Mouse (Mus musculus): ENCODE results near the gene Nit1. TPM values are rescaled to one million over a fixed set of nuclear protein-coding genes. Genes with fewer than 3 reads are reported as not detected.
A peak's percentile ranks its signal among the peaks of the same experiment; 100 is the strongest.
"Not testable (repeated sequence)": the region's sequence is repeated elsewhere in the genome, so short reads cannot be mapped to it uniquely, and the experiment has no call there.

The Nit1 gene
- polyA plus RNA-seq, 1 experiment: not detected

GRCm38 (mm10) chr1:171342262-171343207 is 2.9 kb downstream of the Nit1 start:
- no peak for TF ChIP-seq POLR2A (IDR thresholded peaks at IDR 0.05; ENCODE audit: insufficient read depth, low read depth, low read length)
- TF ChIP-seq CTCF (IDR thresholded peaks at IDR 0.05; ENCODE audit: insufficient read depth, low read depth, low read length): no peak
- peaks cover 7% of the 10 kb centered on the region for H3K4me1 ChIP-seq (ENCODE audit: control insufficient read depth, insufficient read depth, low read length)
- WGBS: 92% methylated on average over 16 of the region's 16 CpGs

DNA sequence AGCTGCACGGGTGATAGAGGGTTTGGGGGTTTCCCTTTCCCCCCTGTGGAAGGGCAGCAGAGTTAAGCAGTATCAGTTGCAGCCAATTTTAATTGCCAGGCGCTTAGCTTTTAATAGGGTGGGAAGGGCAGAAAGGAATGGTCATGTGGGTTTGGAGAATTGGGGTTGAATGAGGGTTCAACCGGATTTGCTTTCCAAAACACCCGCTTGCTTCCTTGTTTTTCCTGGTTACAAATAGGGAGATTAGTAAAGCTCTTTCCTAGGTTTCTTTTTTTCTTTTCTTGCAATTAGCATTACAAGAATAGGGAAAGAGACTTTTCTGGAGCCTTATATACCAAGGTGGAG is 15.3 kb downstream of the Nit1 start:
- Histone ChIP-seq H3K4me1 (ENCODE audit: control insufficient read depth, insufficient read depth, low read length) (peaks cover 5% of the 10 kb centered on the region; the same call in 1 of the 2 replicates), H3K4me3 (ENCODE audit: insufficient read depth, low read depth, low read length) (peak overlapping the region; percentile 61), H3K27ac (ENCODE audit: insufficient read depth, low read depth, low read length) (0 out of 2 replicates have a peak overlapping the region, but pooled peaks have one; percentile 45)
- no peak for TF ChIP-seq POLR2A (IDR thresholded peaks at IDR 0.05; ENCODE audit: insufficient read depth, low read depth, low read length)
- TF ChIP-seq CTCF (IDR thresholded peaks at IDR 0.05; ENCODE audit: insufficient read depth, low read depth, low read length): no peak
- WGBS: 2% methylated on average over 4 of the region's 4 CpGs

More at GRCm38 (mm10) chr1:171342262-171343207, 2.9 kb downstream of the Nit1 start:
- Histone ChIP-seq H3K27ac (ENCODE audit: insufficient read depth, low read depth, low read length) (no peak overlapping the region), H3K4me3 (ENCODE audit: insufficient read depth, low read depth, low read length) (no peak overlapping the region)

DNA sequence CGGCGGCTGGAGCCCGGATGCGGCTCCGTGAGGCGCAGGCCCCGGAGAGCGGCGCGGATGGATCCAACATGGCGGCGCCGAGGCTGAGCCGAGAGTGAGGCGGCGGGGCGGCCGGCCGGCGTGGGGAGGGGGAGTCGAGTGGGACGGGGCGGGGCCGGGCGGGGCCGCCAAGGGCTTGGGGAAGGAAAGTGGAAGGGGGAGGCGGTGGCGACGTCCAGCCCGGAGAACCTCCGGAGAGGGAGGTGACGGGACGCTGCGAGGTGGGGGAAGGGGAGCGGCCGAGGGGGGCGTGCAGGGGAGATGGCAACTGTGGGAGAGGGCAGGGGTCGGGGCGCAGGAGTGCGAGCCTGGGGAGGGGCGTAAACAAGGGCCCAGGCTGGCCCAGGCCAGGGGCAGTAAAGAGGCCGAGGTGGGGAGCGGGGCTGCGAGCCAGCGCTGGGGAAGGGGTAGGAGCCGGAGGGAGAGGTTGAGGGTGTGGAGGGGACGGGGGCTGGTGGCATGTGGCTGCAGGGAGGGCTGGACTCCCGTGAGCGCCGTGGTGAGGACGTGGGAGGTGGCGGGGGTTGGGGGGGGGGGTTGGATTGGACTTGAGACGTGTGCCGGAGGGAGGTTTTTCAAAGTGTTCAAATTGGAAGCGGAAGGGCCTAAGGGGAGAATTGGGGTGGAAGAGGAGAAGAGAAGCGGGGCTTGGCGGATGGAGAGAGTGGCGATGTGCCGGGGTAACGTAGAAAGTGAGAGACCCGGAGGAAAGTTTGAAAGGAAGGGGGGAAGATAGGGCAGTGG is 15.8 kb downstream of the Nit1 start:
- Histone ChIP-seq H3K4me3 (ENCODE audit: insufficient read depth, low read depth, low read length) (peak overlapping the region; percentile 61), H3K27ac (ENCODE audit: insufficient read depth, low read depth, low read length) (peak overlapping the region; percentile 45; the same call in 1 of the 2 replicates), H3K4me1 (ENCODE audit: control insufficient read depth, insufficient read depth, low read length) (peaks cover 5% of the 10 kb centered on the region; the same call in 1 of the 2 replicates)
- TF ChIP-seq POLR2A (IDR thresholded peaks at IDR 0.05; ENCODE audit: insufficient read depth, low read depth, low read length) (0 out of 2 replicates have a peak, but pooled peaks have one; percentile 4), CTCF (IDR thresholded peaks at IDR 0.05; ENCODE audit: insufficient read depth, low read depth, low read length) (no peak)
- under 1% methylated on average over 59 of the region's 61 CpGs for WGBS

GRCm38 (mm10) chr1:171328839-171329432 is 16.5 kb downstream of the Nit1 start, which contains the start of gene Dedd:
Dedd (plus strand) TSS chr1:171329145.
- 0 out of 2 replicates have a peak, but pooled peaks have one; percentile 16 for TF ChIP-seq POLR2A (IDR thresholded peaks at IDR 0.05; ENCODE audit: insufficient read depth, low read depth, low read length)
- no peak for TF ChIP-seq CTCF (IDR thresholded peaks at IDR 0.05; ENCODE audit: insufficient read depth, low read depth, low read length)
- Histone ChIP-seq H3K27ac (ENCODE audit: insufficient read depth, low read depth, low read length) (peak within 1 kb of the TSS; percentile 89), H3K4me1 (ENCODE audit: control insufficient read depth, insufficient read depth, low read length) (peaks cover 4% of the 10 kb centered on the region; the same call in 1 of the 2 replicates), H3K4me3 (ENCODE audit: insufficient read depth, low read depth, low read length) (peak within 1 kb of the TSS; percentile 61)
- WGBS: under 1% methylated on average over 48 of the region's 48 CpGs

DNA sequence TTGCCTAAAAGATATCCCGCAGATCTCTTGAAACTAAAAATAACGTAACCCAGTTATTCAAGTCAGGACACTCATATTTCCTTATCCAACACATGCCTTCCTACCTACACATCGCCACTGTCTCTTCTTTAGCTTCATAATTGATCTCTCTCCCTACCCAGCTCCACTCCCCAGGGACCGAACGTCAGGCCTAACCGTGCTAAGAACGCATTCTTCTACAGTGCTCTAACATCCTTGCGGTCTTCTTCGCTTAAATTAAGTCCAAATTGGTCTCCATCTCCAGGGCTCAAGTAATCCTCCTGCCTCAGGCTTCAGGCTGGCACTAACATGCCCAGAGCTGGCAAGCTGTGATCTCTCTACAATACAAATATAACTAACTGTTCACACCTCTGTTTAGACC is 17.2 kb downstream of the Nit1 start:
- peak overlapping the region; percentile 61 for H3K4me3 ChIP-seq (ENCODE audit: insufficient read depth, low read depth, low read length)
- TF ChIP-seq CTCF (IDR thresholded peaks at IDR 0.05; ENCODE audit: insufficient read depth, low read depth, low read length): no peak
- 0 out of 2 replicates have a peak, but pooled peaks cover 3% of the 10 kb centered on the region for H3K4me1 ChIP-seq (ENCODE audit: control insufficient read depth, insufficient read depth, low read length)
- H3K27ac ChIP-seq (ENCODE audit: insufficient read depth, low read depth, low read length): peak overlapping the region; percentile 89
- 17% methylated on average over 9 of the region's 9 CpGs for WGBS

DNA sequence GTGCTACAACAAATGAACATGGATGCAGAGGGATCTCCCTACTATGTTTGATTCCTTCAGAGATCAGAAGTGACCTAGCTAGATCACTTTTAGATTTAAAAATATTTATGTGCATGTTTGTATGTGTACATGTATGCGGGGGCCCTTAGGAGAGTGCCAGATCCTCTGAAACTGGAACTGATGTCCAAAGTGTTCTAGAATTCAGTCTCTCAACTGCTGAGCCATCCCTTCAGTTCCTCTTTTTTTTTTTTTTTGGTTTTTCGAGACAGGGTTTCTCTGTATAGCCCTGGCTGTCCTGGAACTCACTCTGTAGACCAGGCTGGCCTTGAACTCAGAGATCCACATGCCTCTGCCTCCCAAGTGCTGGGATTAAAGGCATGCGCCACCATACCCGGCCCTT is 18.9 kb downstream of the Nit1 start:
- 78% methylated on average over 4 of the region's 4 CpGs for WGBS
- not testable (repeated sequence) for H3K4me3 ChIP-seq (ENCODE audit: insufficient read depth, low read depth, low read length); H3K27ac ChIP-seq (ENCODE audit: insufficient read depth, low read depth, low read length); H3K4me1 ChIP-seq (ENCODE audit: control insufficient read depth, insufficient read depth, low read length)

DNA sequence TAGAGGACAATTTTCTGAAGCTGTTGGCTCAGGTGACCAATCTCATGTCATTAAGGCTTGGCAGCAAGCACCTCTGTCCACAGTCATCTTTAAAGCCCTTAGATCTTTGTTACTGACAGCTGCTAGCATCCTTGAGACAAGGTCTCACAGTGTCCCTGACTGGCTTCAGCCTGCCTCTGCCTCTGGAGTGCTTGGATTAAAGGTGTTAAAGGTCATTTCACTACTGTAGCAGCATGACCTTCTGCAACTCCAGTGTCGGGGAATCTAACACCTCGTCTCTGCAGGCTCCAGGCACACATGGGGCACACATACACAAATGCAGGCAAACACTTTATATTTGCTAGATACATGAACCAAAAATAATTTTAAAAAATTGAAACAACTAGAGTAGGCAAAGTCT is 19.9 kb downstream of the Nit1 start:
- TF ChIP-seq POLR2A (IDR thresholded peaks at IDR 0.05; ENCODE audit: insufficient read depth, low read depth, low read length): no peak
- TF ChIP-seq CTCF (IDR thresholded peaks at IDR 0.05; ENCODE audit: insufficient read depth, low read depth, low read length): no peak
- Histone ChIP-seq H3K4me3 (ENCODE audit: insufficient read depth, low read depth, low read length) (no peak overlapping the region), H3K4me1 (ENCODE audit: control insufficient read depth, insufficient read depth, low read length) (0 out of 2 replicates have a peak, but pooled peaks cover 3% of the 10 kb centered on the region), H3K27ac (ENCODE audit: insufficient read depth, low read depth, low read length) (no peak overlapping the region)
- WGBS: 92% methylated on average over 2 of the region's 2 CpGs

DNA sequence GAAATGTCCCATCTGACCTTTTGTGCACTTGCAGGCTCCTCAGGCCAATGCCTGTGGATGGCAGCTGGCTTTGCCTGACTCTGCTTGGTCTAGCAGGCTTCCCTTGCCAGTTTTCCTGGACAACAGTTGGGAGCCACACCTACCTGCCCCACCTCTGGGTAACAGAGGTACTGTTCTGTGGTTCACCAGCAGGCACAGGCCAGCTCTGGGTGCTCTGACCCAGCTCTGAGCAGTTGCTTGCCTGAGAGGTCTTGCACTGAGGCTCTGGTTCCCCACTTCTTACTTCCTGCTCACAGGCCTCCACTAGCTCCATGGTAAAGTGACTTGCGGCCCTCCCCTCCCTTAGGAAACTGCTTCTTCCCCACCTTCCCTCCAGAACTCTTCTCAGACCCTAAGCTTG is 23.4 kb downstream of the Nit1 start:
- Histone ChIP-seq H3K4me1 (ENCODE audit: control insufficient read depth, insufficient read depth, low read length) (0 out of 2 replicates have a peak, but pooled peaks cover 3% of the 10 kb centered on the region), H3K27ac (ENCODE audit: insufficient read depth, low read depth, low read length) (no peak overlapping the region), H3K4me3 (ENCODE audit: insufficient read depth, low read depth, low read length) (no peak overlapping the region)
- 84% methylated on average over 1 of the region's 1 CpGs for WGBS
- TF ChIP-seq CTCF (IDR thresholded peaks at IDR 0.05; ENCODE audit: insufficient read depth, low read depth, low read length): no peak
- TF ChIP-seq POLR2A (IDR thresholded peaks at IDR 0.05; ENCODE audit: insufficient read depth, low read depth, low read length): no peak

All from olfactory bulb, adult 2 months (tissue).